Mouse (Mus musculus): ENCODE data around the gene Eif4g3.
"Not testable (repeated sequence)": the region's sequence is repeated elsewhere in the genome, so short reads cannot be mapped to it uniquely, and the experiment has no call there.

- TF ChIP-seq GATA1 (IDR thresholded peaks at IDR 0.05; ENCODE audit: borderline replicate concordance, low read length); FLI1 (IDR thresholded peaks at IDR 0.05; ENCODE audit: low read length): not testable (repeated sequence)
Observed at GRCm38 (mm10) chr4:137979066-137979644, 13.7 kb upstream of the Eif4g3 start.
